Mouse (Mus musculus) ES-E14 (cell line): ENCODE measurements around the gene Acp2. TPM values are rescaled to one million over a fixed set of nuclear protein-coding genes. Genes with fewer than 3 reads are reported as not detected.
A peak's percentile ranks its signal among the peaks of the same experiment; 100 is the strongest.
"Not testable (repeated sequence)": the region's sequence is repeated elsewhere in the genome, so short reads cannot be mapped to it uniquely, and the experiment has no call there.

Experiments
- DNase-seq: peaks from one replicate; pipeline ENCODE4 v3.0.0-alpha.2; 2013; ENCODE audit warnings: low read depth, low spot score
- H3K27ac ChIP-seq: 2 replicates; pipeline ENCODE4 v1.5.1; 2012; ENCODE audit warnings: low read depth, mild to moderate bottlenecking, low read length, moderate library complexity, mixed read lengths; ENCODE audit not compliant: poor library complexity, insufficient read depth, severe bottlenecking
- H3K36me3 ChIP-seq: 2 replicates; pipeline ENCODE4 v1.6.1; 2012; ENCODE audit warnings: mild to moderate bottlenecking, low read length, moderate library complexity, mixed read lengths; ENCODE audit not compliant: control insufficient read depth, poor library complexity, insufficient read depth, severe bottlenecking
- H3K4me1 ChIP-seq, 2 experiments: fragments of 150-350 bp in 1 of 2; sonication (generic) in 1 of 2; 2 replicates each; pipeline ENCODE4 v1.6.1; 2012; ENCODE audit warnings: low read length in 2 of 2, mild to moderate bottlenecking in 1 of 2, mixed read lengths in 1 of 2; ENCODE audit not compliant: control insufficient read depth in 2 of 2, insufficient read depth in 2 of 2, poor library complexity in 1 of 2
- H3K4me3 ChIP-seq, 2 experiments: fragments of 150-350 bp in 1 of 2; sonication (generic) in 1 of 2; 2 replicates each; pipeline ENCODE4 v1.5.1; 2012; ENCODE audit warnings: low read length in 2 of 2, low read depth in 1 of 2, mild to moderate bottlenecking in 1 of 2, mixed read lengths in 1 of 2; ENCODE audit not compliant: insufficient read depth in 1 of 2, poor library complexity in 1 of 2, severe bottlenecking in 1 of 2
- H3K9ac ChIP-seq: 2 replicates; pipeline ENCODE4 v1.6.1; 2012; ENCODE audit warnings: low read depth, mild to moderate bottlenecking, low read length, mixed read lengths; ENCODE audit not compliant: poor library complexity, insufficient read depth, severe bottlenecking
- H3K9me3 ChIP-seq: fragments of 150-350 bp; sonication (generic); 2 replicates; pipeline ENCODE4 v1.6.1; 2012; ENCODE audit warnings: low read depth, mild to moderate bottlenecking, low read length; ENCODE audit not compliant: control insufficient read depth, insufficient read depth
- CHD2 ChIP-seq: IDR thresholded peaks from 2 replicates; pipeline ENCODE4 v1.6.1; 2014; ENCODE audit warnings: mild to moderate bottlenecking, low read depth, low read length, inconsistent platforms
- HCFC1 ChIP-seq: IDR thresholded peaks from 2 replicates; pipeline ENCODE4 v1.6.1; 2012; ENCODE audit warnings: low read length, inconsistent platforms, borderline replicate concordance; ENCODE audit not compliant: insufficient read depth
- MAFK ChIP-seq: IDR thresholded peaks from 2 replicates; pipeline ENCODE4 v1.6.1; 2014; ENCODE audit warnings: mild to moderate bottlenecking, low read depth, low read length, inconsistent platforms; ENCODE audit not compliant: insufficient read depth
- ZC3H11A ChIP-seq: IDR thresholded peaks from 2 replicates; pipeline ENCODE4 v1.6.1; 2012; ENCODE audit warnings: low read depth, mild to moderate bottlenecking, inconsistent platforms, low read length, borderline replicate concordance
- ZNF384 ChIP-seq: IDR thresholded peaks from 2 replicates; pipeline ENCODE4 v1.6.1; 2012; ENCODE audit warnings: low read depth, low read length, inconsistent platforms
- in situ Hi-C, 2 experiments: fragments of 600-800 bp; cut with MboI; formaldehyde crosslinking; loops; one replicate each; pipeline ENCODE4 v1.15.1; 2025; ENCODE audit warnings: low sequenced_read_pairs in 2 of 2, inconsistent platforms in 1 of 2; ENCODE audit not compliant: unreplicated experiment in 2 of 2
- total RNA-seq: library from RNA; depleted of rRNA; stranded (reverse); fragments of 300-350 nt; gene quantifications from 2 replicates; pipeline ENCODE4 v1.2.3, GENCODE M21; 2012

Gene Acp2
- total RNA-seq, 1 experiment, result 12.9 TPM

DNA sequence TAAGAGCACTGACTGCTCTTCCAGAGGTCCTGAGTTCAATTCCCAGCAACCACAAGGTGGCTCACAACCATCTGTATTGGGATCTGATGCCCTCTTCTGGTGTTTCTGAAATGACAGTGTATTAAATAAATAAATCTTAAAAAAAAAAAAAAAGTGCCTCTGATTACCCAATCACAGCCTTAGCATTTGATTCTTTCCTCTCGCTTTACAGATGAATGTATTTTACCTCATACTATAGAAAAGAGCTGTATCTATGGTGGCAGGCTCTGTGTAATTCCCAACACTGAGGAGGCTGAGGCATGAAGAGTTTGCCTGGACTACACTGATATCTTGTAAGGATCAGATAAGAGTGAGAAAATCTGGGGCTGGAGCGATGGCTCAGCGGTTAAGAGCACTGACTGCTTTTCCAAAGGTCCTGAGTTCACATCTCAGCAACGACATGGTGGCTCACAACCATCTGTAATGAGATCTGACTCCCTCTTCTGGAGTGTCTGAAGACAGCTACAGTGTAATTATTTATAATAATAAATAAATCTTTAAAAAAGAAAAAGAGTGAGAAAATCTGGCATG lies 34.9 kb downstream of the Acp2 start:
- peak; percentile 94 for TF ChIP-seq ZNF384
- not testable (repeated sequence) for DNase-seq

GRCm38 (mm10) chr2:91242547-91242946 lies 39.9 kb downstream of the Acp2 start:
- no peaks in the 10 kb centered on the region for H3K9me3 ChIP-seq
- no peak overlapping the region for H3K27ac ChIP-seq
- in situ Hi-C loops, result no loop called here
- TF ChIP-seq CHD2 (no peak), HCFC1 (no peak), ZNF384 (no peak), ZC3H11A (no peak), MAFK (no peak)
- H3K9ac ChIP-seq, result no peak overlapping the region
- no peak overlapping the region for H3K4me3 ChIP-seq
- no peaks in the 10 kb centered on the region for H3K4me1 ChIP-seq
- DNase-seq, result no peak
- no peaks in the 10 kb centered on the region for H3K36me3 ChIP-seq

More for the DNA sequence above, 34.9 kb downstream of the Acp2 start:
- not testable (repeated sequence) for H3K27ac ChIP-seq, H3K9me3 ChIP-seq, H3K4me1 ChIP-seq, H3K36me3 ChIP-seq
- H3K4me3 ChIP-seq, result peak overlapping the region; percentile 71 to 81
- in situ Hi-C loops, result loop anchor here in 1 of 2 experiments (10.0 kb wide), 1 partner anchor 123 kb away; the partner anchor contains the start of gene Mybpc3
- H3K9ac ChIP-seq, result peak overlapping the region; percentile 43; the same call in 1 of the 2 replicates

DNA sequence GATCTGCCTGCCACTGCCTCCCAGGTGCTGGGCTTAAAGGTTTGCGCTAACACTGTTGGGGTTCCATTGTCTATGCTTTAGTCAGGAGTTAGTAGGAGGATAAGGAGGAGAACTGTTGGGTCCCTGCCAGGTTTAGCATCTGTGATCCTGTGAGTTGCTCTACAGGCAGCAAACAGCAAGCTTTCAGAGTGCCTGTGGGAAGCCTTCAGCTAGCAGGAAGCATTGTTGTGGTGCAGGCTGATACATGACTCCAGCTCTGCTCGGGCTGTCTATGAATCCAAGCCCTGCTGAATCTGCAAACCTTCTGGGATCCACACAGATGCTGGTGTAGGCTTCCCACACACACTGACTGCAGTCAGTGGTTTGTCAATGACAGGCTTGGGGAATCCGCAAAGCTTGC lies 40.7 kb downstream of the Acp2 start:
- Histone ChIP-seq H3K27ac (no peak overlapping the region), H3K9me3 (no peaks in the 10 kb centered on the region), H3K9ac (no peak overlapping the region), H3K36me3 (no peaks in the 10 kb centered on the region), H3K4me3 (no peak overlapping the region), H3K4me1 (no peaks in the 10 kb centered on the region)
- TF ChIP-seq HCFC1, result no peak
- in situ Hi-C loops, result no loop called here
- DNase-seq, result no peak

DNA sequence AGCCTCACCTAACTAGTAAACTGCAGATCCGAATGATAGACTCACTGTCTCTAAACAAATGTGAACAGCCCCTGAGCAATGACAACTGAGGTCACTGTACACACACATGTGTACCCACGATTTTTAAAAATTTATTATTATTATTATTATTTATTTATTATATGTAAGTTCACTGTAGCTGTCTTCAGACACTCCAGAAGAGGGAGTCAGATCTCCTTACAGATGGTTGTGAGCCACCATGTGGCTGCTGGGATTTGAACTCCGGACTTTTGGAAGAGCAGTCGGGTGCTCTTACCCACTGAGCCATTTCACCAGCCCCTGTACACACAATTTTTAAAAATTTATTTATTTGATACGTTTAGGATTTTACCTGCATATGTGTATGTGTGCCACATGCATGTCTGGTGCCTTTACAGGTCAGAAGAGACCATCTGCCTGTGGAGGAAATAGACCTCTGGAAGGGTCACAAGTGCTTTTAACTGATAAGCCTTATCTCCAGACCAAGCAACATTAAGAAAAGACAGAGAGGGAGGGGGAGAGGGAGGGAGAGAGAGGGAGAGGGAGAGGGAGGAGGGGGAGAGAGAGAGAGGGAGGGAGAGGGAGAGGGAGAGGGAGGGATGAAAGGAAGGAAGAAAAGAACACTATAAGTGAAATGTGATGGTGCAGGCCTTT lies 42.0 kb downstream of the Acp2 start:
- in situ Hi-C loops, result no loop called here
- TF ChIP-seq MAFK (no peak), ZC3H11A (no peak), HCFC1 (no peak), ZNF384 (no peak), CHD2 (no peak)
- H3K9ac ChIP-seq, result no peak overlapping the region

DNA sequence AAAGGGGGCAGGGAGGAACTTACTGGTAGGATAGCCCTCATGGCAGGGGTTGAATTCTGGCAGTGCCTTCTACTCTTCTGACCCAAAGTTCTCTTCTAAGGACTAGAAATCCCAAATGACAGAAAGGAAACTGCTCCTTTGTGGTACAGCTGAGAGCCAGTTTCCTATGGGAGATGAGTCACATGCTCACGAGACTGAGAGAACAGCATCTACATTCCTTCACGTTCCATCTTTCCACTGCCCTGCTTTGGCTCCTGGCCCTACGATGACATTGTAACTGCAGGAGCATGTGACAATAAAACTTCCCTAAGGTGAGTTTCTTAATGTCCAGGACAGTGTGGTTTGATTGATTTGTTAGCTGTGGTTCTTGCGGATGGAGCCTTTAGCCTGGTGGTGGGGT lies 45.7 kb downstream of the Acp2 start:
- Histone ChIP-seq H3K9me3 (no peaks in the 10 kb centered on the region), H3K4me3 (no peak overlapping the region), H3K9ac (no peak overlapping the region), H3K36me3 (no peaks in the 10 kb centered on the region), H3K27ac (no peak overlapping the region), H3K4me1 (no peaks in the 10 kb centered on the region)
- DNase-seq, result no peak
- TF ChIP-seq ZC3H11A (no peak), CHD2 (no peak), MAFK (no peak)
- in situ Hi-C loops, result no loop called here

More for the DNA sequence above, 42.0 kb downstream of the Acp2 start:
- H3K4me1 ChIP-seq, result no peaks in the 10 kb centered on the region
- H3K4me3 ChIP-seq, result no peak overlapping the region
- H3K9me3 ChIP-seq, result no peaks in the 10 kb centered on the region
- no peak overlapping the region for H3K27ac ChIP-seq
- no peaks in the 10 kb centered on the region for H3K36me3 ChIP-seq
- DNase-seq, result no peak
